Mouse (Mus musculus) natural killer cell, adult 2 months (primary cell): ENCODE data around the gene Zfand6.
A peak's percentile ranks its signal among the peaks of the same experiment; 100 is the strongest.

Source experiments
- DNase-seq, 2 experiments: peaks; one replicate each; pipeline ENCODE4 v3.0.0; 2022; ENCODE audit warnings: low spot score in 2 of 2

Gene Zfand6

DNA sequence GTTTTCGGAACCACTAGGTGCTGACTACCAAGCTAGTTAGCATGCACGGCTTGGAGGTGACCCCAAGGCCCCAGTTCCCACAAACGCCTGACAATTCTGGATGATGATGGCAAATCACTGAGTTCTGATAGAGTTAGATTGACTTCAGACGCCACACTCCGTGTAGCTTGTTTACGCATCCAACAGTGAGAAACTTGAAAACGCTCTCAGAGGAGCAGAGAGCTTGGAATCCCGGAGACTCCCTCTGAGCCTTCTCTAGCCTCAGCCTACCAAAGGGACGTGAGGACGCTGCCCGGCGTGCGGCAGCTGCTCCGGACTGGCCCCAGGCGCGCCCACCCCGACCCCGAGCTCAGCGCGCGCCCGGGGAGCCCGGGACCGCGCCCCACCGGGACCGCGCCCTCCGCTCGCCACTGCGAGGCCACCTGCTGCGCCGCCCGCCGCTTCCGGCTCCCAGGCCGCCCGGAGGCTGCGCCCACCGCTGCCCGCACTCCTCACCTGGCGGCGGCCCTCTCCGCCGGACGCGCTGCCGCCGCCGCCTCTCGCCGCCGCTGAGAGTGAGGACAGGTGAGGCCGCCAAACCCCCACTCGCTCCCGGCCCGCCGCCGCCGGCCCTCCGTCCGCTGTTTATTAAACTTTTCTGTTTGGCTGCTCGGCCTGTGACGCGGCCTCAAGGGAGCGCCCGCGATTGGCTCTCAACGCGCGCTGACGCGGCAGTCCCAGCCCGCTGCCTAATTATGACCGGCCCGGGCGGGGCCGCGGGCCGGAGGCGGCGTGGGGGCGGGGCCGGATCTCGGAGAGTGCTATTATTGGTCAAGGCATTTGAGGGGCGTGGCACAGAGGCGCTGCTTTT, at the start of gene Zfand6:
Gene Zfand6, minus strand, starts transcription at position 709 of the 850 bp plus-strand sequence.
- DNase-seq, result peak; percentile 97 to 98

DNA sequence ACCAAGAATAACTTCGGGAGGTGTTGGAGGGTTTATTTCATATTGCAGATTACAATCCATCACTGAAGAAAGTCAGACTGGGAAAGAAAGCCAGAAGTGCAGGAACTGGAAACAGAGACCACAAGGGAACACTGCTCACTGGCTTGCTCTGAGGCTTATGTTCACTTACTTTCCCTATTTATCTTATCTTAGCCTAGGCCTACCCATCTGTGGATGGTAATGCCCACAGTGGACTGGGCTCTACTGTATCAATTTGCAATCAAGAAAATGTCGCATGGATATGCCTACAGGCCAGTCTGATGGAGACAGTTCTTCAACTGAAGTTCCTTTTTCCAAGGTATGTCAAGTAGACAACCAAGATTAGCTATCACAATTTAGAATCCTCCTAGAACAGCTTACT, 47.0 kb upstream of the Zfand6 start:
- DNase-seq, result no peak

DNA sequence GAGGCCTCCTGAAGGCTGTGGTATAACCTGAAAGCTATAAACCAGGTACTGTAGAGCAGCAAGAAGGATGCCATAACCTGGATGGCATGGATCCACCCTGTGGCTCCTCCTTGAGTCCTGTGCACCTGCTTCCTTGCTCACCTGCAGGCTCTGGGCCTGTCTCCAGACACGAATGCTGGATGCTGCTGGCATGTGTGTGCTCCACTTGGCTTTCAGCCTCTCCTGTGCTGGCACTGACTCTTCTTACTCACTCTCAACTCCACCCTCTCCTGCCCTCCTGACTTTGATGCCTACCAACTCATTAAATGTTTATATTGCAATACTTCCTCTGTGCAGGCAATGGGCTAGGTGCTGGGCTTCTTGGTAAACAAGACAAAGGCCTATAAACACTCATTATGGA, 43.3 kb upstream of the Zfand6 start:
- DNase-seq, result no peak

DNA sequence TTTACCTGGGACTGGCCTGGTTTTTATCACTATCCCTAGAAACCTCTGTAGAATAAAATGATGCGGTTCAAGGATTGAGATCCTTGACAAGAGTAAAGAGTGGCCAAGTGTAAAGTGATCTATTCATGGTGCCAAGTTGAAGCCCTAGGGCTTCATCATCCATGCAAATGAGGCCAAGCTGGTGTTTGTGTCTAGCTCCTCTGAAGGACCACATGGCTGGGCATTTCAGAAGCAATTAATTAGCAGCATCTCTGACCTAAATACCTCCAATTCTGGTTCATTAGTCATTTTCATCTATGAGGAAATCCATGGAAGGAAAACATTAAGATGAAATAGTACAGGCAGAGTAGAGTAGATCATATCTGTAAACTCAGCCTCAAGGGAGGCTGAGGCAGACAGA, 42.3 kb upstream of the Zfand6 start:
- DNase-seq, result no peak

DNA sequence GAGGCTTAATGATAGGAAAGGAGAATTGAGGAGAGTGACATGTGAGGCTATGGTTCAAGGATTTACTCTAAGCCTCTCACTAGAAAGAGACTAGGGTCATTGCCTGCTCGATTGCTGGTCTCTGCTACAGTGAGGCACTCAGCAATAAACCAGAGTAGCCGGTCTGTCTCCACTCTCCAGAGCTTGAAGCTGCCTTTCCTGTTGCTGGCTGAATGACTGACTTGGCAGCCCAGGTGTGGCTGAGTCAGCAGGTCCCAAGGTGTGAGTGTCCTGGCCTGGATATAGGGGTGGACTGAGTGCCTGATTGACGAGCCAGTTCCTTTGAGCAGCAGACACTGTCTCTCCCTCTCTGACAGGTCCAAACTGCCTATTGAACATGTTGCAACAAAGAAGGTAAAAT, 41.3 kb upstream of the Zfand6 start:
- no peak for DNase-seq

DNA sequence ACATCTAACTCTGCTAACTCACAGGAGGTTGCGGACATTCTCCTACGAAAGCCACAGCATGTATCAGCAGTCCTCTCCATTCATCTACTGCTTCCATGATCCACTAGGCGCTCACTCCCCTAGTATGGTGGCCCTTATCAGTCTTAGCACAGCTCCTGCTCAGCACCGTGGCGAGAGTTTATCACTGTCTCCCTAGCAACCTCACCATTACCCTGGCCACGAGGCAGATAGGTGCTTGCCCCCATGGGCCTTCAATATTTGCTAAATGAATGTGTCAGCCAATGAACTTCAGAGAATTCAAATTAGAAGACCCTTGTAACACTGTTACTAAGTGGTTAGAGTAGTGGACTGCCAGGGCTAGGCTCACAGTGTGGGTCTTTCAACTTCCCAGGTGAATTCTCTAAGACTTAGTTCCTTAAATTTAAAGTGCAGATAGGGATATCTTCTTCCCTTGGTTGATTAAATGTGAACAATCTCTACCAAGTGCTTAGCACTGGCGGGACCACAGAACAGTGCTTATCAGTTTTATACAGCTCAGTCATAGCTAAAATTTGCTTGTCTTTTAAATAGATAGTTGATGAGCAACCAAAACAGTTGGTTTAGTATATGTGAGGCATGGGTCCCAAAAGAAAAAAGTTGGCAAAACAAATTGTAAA, 33.2 kb upstream of the Zfand6 start:
- DNase-seq, result no peak

DNA sequence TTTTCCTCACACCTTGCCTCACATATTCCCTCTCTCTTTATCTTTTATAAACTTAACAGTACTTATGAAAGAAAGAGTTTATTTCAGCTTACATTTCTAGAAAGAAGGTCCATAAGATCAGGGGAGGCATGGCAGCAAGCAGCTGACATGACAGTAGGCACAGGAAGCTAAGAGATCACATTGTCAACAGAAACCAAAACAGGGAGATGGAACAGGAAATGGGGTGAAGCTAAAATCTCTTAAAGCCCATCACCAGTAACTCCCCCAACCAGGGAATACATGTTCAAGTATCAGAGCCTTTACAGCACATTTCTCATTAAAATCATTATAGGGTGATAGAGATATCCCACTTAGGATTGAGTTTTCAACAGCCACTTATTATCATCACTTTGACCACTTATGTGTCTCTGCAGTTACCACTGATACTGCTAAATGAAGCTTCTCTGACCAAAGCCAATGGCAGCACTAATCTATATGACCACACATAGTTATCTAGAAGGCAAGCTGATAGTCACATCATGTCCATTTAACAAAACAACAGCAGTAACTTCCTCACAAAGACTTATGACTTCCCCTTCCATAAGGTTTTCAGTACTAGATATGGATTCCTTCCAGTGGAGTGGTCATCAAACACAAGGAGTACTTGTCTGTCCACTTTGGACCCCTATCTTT, 20.7 kb upstream of the Zfand6 start:
- no peak for DNase-seq

DNA sequence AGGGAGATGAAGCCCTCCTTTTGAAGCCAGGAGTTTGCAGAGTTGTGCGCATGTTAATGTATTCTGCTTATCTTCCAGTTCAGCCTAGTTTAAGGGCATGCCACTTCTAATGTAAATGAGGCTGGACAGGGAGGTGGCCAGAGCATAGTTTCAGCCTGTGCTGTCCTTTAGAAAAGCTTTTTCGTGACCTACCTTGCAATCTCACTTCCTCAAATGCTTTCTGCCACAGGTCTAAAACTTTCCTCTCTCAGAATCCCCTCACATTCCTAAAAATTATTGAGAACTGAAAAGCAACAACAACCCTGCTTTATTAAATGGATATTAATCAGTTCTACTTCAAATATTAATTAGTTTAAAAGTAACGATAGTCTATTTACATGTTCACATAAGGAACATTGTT, 17.1 kb upstream of the Zfand6 start:
- no peak for DNase-seq

DNA sequence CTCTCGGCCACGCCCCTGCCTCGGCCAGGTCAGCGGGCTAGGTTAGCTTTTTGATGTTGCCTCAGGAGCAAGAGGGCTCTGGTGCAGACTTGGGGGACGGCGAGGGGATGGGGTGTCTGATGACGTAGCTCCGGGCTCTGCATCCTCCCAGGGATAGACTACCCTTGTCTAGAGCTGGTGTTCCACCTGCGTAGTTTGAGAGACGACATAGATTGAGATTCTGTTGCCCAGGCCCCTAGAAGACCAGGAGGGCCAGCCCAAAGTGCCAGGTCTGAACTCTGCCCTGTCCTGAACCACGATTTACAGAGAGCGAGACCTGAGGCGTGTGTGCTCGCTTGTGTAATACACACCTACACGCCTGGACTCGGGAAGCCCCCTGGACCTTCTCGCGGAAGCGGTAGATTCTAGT, 346 bp upstream of the Zfand6 start:
- no peak for DNase-seq

DNA sequence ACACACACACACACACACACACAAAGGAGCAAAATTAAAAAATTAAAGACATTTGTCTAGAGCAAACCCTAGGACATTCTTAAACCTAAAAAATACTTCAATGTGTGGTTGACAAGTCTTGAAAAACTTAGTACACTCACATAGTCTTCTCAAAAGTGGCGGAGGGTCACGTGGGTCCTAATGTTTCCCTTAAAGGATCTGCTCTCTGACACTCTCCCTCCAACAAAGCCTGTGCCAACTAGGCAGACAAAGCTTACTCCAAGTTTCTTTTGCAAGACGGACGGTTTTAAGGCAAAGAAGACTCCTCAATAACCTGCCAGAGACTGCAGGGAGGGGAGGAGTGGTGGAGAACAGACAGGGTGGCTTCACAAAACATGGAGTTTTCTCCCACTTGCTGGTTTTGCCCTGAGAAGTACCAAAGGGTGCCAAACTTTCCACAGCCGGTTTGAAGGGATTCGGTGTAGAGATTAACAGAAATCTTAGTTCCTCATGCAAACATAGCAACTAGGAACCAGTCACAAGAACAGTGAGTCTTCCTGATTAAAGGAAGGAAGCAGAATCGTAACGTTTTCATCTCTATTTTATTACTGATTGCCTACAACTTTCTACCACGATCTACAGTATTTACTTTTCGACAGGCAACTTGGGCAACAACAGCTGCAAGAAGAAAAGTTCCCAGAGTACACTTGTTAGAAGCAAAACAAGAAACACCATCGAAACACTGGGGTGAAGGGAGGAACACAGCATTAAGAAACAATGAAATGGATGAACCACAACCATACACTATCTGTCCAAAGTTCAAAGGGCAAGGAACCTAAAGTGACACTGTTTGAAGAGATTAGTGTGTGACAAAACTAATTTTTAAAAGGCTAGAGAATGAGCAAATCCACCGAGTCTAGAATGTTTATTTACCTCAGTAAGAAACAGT, 1.8 kb downstream of the Zfand6 start:
- DNase-seq, result no peak

DNA sequence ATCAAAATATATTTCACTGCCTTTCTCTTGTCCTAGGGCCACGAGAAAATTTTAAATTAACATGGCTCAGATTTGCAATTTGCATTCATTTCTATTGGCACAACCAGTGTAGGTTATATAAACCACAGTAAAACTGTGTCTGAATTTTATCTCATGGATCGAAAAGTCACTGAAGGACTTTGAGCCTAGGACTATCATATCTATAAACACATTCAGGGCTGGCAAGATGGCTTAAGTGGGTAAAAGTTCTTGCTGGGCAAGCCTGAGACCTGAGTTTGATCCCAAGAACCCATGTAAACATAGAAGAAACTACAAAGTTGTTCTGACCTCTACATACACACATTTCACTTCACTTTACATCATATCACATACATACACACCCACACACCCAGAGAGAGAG, 3.4 kb downstream of the Zfand6 start:
- no peak for DNase-seq

DNA sequence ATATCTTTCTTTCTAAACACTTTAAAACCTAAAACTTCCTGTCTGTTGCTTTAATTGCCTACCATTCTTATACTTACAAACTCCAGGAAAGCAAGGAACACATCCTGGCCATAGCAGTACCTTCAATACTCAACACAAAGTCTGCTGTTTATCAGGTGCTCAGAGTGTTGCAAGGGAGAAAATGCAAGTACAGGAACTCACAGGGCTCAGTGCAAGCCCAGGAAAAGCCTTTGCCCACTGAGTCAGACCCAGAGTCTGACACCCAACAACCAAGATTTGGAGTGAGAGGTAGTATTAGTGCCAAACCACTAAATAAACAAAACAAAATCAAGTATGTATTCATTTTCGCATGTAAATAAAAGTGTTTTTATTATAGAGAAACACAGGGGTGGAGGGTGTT, 5.1 kb downstream of the Zfand6 start:
- no peak for DNase-seq

DNA sequence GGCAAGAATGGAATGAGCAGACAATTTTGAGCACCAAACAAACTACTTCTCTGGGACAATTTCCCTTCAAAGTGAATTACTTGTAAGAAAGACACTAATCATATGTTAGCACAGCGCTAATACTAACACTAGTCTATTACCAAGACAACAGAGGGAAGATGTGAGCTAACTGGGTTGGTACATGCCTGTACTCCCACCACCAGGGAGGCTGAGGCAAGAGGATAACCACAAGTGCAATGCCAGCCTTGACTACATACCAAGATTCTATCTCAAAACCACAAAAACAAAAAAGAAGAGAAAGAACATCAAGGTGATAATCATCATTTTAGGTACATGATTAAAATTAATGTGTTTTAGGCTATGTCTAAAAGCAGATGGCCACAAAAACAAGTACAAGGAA, 8.2 kb downstream of the Zfand6 start:
- DNase-seq, result no peak

DNA sequence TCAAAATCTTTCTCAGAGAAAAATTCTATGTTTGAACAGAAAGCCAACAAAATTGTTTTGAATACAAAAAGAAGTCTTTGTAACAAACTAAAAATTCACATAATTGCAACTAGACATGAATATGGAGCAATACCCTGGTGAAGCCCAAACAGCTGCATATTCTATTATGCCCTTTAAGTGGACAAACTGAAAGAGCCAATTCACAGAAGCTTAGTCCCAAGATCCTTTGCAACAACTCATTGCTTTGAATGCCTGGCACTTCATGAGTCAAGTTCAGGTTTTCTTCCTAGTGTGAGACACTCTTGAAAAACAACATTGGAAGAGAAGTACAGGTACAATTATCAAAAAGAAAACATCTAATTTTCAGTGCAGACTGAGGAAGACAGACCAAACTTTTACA, 8.8 kb downstream of the Zfand6 start:
- DNase-seq, result no peak

DNA sequence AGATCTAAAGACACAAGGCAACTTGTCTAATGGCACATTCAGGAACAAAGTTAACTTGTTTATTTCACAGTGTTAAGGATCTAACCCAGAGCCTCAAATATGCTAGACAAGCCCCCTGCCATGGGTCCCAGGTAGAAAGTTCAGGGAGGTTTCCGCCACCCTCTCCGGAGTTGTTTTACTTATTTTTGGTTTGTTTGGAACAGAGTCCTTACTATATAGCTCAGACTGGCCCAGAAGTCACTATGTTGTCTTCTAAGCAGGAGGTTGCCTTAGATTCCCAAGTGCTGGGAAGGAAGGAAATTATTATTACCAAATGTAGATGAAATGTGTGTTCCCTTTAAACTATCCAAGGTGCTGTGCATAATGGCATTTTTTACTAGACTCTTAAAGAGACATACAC, 9.7 kb downstream of the Zfand6 start:
- no peak for DNase-seq

DNA sequence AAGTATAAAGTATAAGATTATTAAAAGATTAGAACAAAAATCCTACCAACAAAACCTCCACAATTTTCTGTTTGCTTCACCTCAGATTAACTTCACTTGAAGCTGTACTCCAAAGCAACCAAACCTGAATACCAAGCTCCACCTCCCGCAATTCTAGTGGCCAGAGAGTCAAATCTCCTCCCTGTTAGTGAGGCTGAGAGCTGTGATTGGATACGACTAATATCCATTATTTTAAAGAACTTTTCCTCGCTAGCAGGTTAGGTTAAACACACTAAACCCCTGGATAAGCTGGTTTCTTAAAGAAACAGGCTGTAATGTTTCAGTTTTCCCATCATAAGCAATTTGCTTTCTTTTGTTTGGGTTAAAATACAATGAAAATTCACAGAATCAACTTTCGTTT, 10.5 kb downstream of the Zfand6 start:
- DNase-seq, result peak; percentile 51 to 59

DNA sequence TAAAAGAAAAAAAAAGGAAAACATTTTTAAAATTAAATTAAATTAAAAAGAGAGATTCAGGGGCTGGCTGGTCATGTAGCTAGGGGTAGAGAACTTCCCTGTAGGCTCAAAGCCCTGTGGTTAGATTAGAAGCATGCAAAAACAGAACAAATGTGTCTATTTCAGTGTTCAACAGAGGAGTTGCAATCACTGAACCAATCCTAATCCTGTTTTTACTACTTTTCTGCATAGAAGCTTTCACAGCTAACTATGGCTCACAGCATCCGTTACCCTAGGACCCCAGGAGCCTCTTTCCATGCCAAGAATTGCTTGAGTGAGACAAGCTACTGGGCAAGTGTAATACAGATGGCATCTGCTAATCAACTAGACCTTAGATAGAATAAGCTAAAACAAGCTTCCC, 16.7 kb downstream of the Zfand6 start:
- DNase-seq, result no peak

DNA sequence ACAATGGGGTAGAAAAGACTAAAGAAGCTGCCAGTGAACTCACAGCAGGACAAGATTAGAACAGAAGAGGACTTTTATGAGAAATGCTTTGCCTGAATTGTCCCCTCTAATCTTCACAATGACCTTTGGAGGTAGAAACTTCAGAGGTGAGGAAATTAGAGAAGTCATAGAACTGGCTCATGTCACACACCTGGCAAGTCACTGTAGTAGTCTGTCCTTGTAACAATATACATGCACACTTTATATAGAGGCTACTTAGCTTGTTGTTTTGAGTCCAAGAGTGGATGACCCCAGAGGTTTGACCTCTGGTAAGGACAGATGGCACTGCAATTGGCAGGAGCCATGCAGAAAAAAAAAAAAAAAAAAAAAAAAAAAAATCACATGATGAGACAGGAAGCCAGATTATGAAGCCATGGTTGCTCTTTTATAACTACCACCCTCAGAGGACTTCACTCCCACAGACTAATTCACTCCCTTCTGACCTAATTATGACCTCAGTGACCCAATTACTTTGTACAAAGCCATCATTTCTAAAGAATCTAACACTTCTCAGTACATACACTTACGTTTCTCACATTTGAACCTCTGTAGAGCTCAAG, 20.1 kb downstream of the Zfand6 start:
- no peak for DNase-seq

DNA sequence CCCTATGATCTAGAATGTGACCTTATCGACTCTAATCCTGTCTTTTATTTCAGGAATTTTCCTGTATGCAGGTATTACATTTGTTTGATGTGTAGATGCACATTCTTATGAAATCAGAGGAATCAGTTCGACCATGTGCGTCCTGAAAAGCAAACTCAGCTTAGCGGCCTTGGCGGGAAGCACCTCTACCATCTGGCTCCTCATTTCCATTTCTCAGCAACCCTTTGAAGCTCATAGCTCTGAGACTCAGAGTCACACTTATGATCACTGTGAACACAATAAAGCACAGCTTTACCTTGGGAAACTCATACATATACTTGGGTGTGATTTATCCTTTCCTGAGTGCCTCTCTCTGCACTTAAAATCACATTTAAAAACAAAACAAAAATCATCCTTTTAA, 21.8 kb downstream of the Zfand6 start:
- DNase-seq, result no peak

DNA sequence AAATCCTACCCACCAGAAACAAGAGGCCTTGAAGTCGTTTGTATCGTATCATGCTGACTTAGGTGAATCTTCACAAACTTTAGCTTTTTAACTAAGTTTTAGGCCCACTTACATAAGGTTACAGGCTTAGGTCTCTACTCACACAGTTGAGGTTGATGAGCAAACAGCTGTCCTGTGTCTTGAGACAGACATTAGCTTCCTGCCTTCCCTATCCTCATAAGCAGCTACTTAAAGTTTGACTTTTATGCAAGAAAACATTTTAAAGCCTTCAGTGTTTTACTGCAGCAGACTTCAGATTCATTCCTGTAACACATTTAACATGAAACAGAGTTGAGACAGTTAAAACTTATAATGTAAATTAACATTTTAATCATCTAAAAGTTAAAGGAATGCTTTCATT, 37.0 kb downstream of the Zfand6 start:
- DNase-seq, result no peak

DNA sequence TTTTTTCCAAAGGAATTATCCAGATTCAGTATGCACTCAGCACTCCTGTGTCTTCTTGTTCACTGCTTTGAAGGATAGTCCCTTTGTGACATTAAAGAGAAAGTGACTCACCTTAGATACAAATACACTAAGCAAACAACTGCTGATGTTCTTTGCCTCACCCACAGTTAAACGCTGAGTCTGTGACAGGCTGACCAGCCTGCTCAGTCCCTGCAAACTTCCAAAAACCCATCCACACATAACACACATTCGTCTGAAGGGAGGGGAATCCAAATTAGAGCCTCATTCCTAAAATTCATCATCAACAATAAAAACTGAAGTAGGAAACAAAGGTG, 37.8 kb downstream of the Zfand6 start:
- DNase-seq, result no peak
